Mouse (Mus musculus) cerebellum, adult 2 months (tissue): ENCODE measurements around the gene Sac3d1. TPM values are rescaled to one million over a fixed set of nuclear protein-coding genes. Genes with fewer than 3 reads are reported as not detected.

ENCODE experiments used
- DNase-seq, 2 experiments: peaks; one replicate each; pipeline ENCODE4 v3.0.0; 2021
- H3K27ac ChIP-seq: fragments of 200-500 bp; 2 replicates; pipeline ENCODE4 v1.5.1; 2012; ENCODE audit warnings: low read length, control low read depth, inconsistent platforms; ENCODE audit not compliant: insufficient read depth
- H3K27me3 ChIP-seq: fragments of 200-500 bp; 2 replicates; pipeline ENCODE4 v1.6.1; 2012; ENCODE audit warnings: inconsistent platforms, mild to moderate bottlenecking, low read length, moderate library complexity; ENCODE audit not compliant: control insufficient read depth, insufficient read depth
- H3K4me1 ChIP-seq: fragments of 200-500 bp; 2 replicates; pipeline ENCODE4 v1.6.1; 2011; ENCODE audit warnings: low read length; ENCODE audit not compliant: control insufficient read depth, insufficient read depth
- H3K4me3 ChIP-seq: fragments of 200-500 bp; replicated peaks from 2 replicates; pipeline ENCODE3; 2011; ENCODE audit warnings: mild to moderate bottlenecking, low read depth, low read length, control low read depth; ENCODE audit not compliant: insufficient read depth
- CTCF ChIP-seq: fragments of 200-500 bp; IDR thresholded peaks from 2 replicates; pipeline ENCODE4 v1.5.1; 2011; ENCODE audit warnings: low read depth, mild to moderate bottlenecking, control low read depth, low read length, moderate library complexity, borderline replicate concordance; ENCODE audit not compliant: insufficient read depth
- POLR2A ChIP-seq: fragments of 200-500 bp; IDR thresholded peaks from 2 replicates; pipeline ENCODE4 v1.6.1; 2011; ENCODE audit warnings: low read length, control low read depth, borderline replicate concordance; ENCODE audit not compliant: insufficient read depth
- WGBS: fragments of 180-500 bp; shearing (Covaris S2); methylation state at CpG from one replicate; pipeline ENCODE4 v1.1.7; 2018; 5-methylcytosine and 5-hydroxymethylcytosine counted together
- polyA plus RNA-seq: library from polyadenylated mRNA; depleted of rRNA; stranded (reverse); fragments of >200 nt; gene quantifications from 2 replicates; pipeline ENCODE4 v1.2.3, GENCODE M21; 2012

Sac3d1 gene
- polyA plus RNA-seq, 1 experiment = 33.8 TPM

GRCm38 (mm10) chr19:6116113-6116850 lies 2.2 kb downstream of the Sac3d1 start:
- Histone ChIP-seq H3K27ac (no peak overlapping the region), H3K4me1 (peaks cover 10% of the 10 kb centered on the region), H3K4me3 (no peak overlapping the region), H3K27me3 (no peaks in the 10 kb centered on the region)
- no peak for TF ChIP-seq CTCF
- TF ChIP-seq POLR2A = no peak
- 30% methylated on average over 15 of the region's 15 CpGs for WGBS
- DNase-seq = no peak

GRCm38 (mm10) chr19:6113116-6113515 lies 5.3 kb downstream of the Sac3d1 start:
- DNase-seq = no peak
- Histone ChIP-seq H3K4me1 (peaks cover 10% of the 10 kb centered on the region), H3K4me3 (no peak overlapping the region), H3K27ac (no peak overlapping the region), H3K27me3 (no peaks in the 10 kb centered on the region)
- 51% methylated on average over 6 of the region's 6 CpGs for WGBS
- no peak for TF ChIP-seq POLR2A
- no peak for TF ChIP-seq CTCF

- DNase-seq = no peak
Observed at GRCm38 (mm10) chr19:6105586-6105985, 12.9 kb downstream of the Sac3d1 start, which contains the start of gene Naaladl1. TSS of gene Naaladl1 (plus strand) at chr19:6105782.

GRCm38 (mm10) chr19:6104476-6104875 lies 14.0 kb downstream of the Sac3d1 start:
- H3K27me3 ChIP-seq = no peaks in the 10 kb centered on the region
- no peaks in the 10 kb centered on the region for H3K4me1 ChIP-seq
- no peak overlapping the region for H3K27ac ChIP-seq
- 88% methylated on average over 4 of the region's 4 CpGs for WGBS
- no peak for DNase-seq
- H3K4me3 ChIP-seq = no peak overlapping the region
- no peak for TF ChIP-seq CTCF
- no peak for TF ChIP-seq POLR2A

More at GRCm38 (mm10) chr19:6105586-6105985, 12.9 kb downstream of the Sac3d1 start, which contains the start of gene Naaladl1:
- no peaks in the 10 kb centered on the region for H3K4me1 ChIP-seq
- H3K27ac ChIP-seq = no peak within 1 kb of the TSS
- no peak for TF ChIP-seq CTCF
- TF ChIP-seq POLR2A = no peak
- no peaks in the 10 kb centered on the region for H3K27me3 ChIP-seq
- 88% methylated on average over 7 of the region's 7 CpGs for WGBS
- H3K4me3 ChIP-seq = no peak within 1 kb of the TSS

GRCm38 (mm10) chr19:6102169-6102853 lies 16.1 kb downstream of the Sac3d1 start:
- WGBS = 68% methylated on average over 6 of the region's 6 CpGs
- no peak for DNase-seq

GRCm38 (mm10) chr19:6101186-6101585 lies 17.3 kb downstream of the Sac3d1 start:
- no peak overlapping the region for H3K27ac ChIP-seq
- WGBS = 75% methylated on average over 6 of the region's 6 CpGs
- DNase-seq = no peak
- no peak for TF ChIP-seq POLR2A
- TF ChIP-seq CTCF = no peak
- no peak overlapping the region for H3K4me3 ChIP-seq
- no peaks in the 10 kb centered on the region for H3K27me3 ChIP-seq
- H3K4me1 ChIP-seq = no peaks in the 10 kb centered on the region

More at GRCm38 (mm10) chr19:6102169-6102853, 16.1 kb downstream of the Sac3d1 start:
- no peaks in the 10 kb centered on the region for H3K27me3 ChIP-seq
- H3K4me1 ChIP-seq = no peaks in the 10 kb centered on the region
- no peak overlapping the region for H3K27ac ChIP-seq
- no peak overlapping the region for H3K4me3 ChIP-seq
- no peak for TF ChIP-seq POLR2A
- TF ChIP-seq CTCF = no peak

- H3K4me1 ChIP-seq = no peaks in the 10 kb centered on the region
- no peak for TF ChIP-seq POLR2A
- no peak for TF ChIP-seq CTCF
- no peak overlapping the region for H3K27ac ChIP-seq
- WGBS = 84% methylated on average over 3 of the region's 3 CpGs
- no peaks in the 10 kb centered on the region for H3K27me3 ChIP-seq
- H3K4me3 ChIP-seq = no peak overlapping the region
- DNase-seq = no peak
Observed at GRCm38 (mm10) chr19:6097847-6098246, 20.6 kb downstream of the Sac3d1 start.
